ENCODE assay signal across 23 mouse cellular contexts in genomic region chr2:38519934-38520333, GRCm38 (mm10). TPM values are rescaled to one million over a fixed set of nuclear protein-coding genes. Genes with fewer than 3 reads are reported as not detected.
A peak's percentile ranks its signal among the peaks of the same experiment; 100 is the strongest.
DNase-seq lines count a peak whose midpoint lies in the region; ATAC-seq and TF ChIP-seq lines count a peak whose summit lies in the region.
"Had no signal": no experiment of that assay in that cellular context is flagged by ENCODE, and none has a peak within 500 bp of the region (broad histone marks: within the 10 kb centered on the region; RNA-seq: fewer than 3 reads in every experiment).

No protein-coding gene starts in this region.

- H3K27ac ChIP-seq in hindbrain, embryonic 10.5 days, result peak overlapping the region; percentile 59
- no peak overlapping the region for H3K27ac ChIP-seq in hindbrain, embryonic 13.5 days
- H3K27ac ChIP-seq in ES-E14 (ENCODE audit: insufficient read depth, low read depth, low read length, poor library complexity, severe bottlenecking), result no peak overlapping the region
- H3K27ac ChIP-seq in forebrain, embryonic 14.5 days (ENCODE audit: low read depth, low read length), result no peak overlapping the region
- peak overlapping the region; percentile 27; the same call in 1 of the 2 replicates for H3K27ac ChIP-seq in stomach, embryonic 14.5 days (ENCODE audit: low read length)
- H3K27ac ChIP-seq: embryonic facial prominence, embryonic 13.5 days; hindbrain, embryonic 15.5 days; layer of hippocampus, adult 2 months; limb, embryonic 10.5 days; midbrain, embryonic 12.5 days had no signal

- 81% methylated on average over 11 of the region's 11 CpGs for WGBS in hindbrain, embryonic 10.5 days
- 83% methylated on average over 11 of the region's 11 CpGs for WGBS in hindbrain, embryonic 13.5 days
- WGBS in forebrain, embryonic 14.5 days, result 49% methylated on average over 11 of the region's 11 CpGs
- 76% methylated on average over 11 of the region's 11 CpGs for WGBS in stomach, embryonic 14.5 days

- H3K4me2 ChIP-seq in hindbrain, embryonic 13.5 days, result no peak overlapping the region
- no peak overlapping the region for H3K4me2 ChIP-seq in forebrain, embryonic 14.5 days (ENCODE audit: low read length)
- no peak overlapping the region for H3K4me2 ChIP-seq in stomach, embryonic 14.5 days (replicated peaks; ENCODE audit: low read depth, low read length)
- H3K4me2 ChIP-seq: embryonic facial prominence, embryonic 13.5 days; heart, embryonic 11.5 days; hindbrain, embryonic 15.5 days; lung, embryonic 14.5 days; midbrain, embryonic 12.5 days had no signal

- no peak overlapping the region for H3K4me3 ChIP-seq in hindbrain, embryonic 10.5 days
- H3K4me3 ChIP-seq in hindbrain, embryonic 13.5 days, result no peak overlapping the region
- 0 out of 4 replicates have a peak overlapping the region, but pooled peaks of 1 of the 2 experiments have one; percentile 9 for H3K4me3 ChIP-seq in ES-E14 (ENCODE audit: insufficient read depth in 1 of 2, low read depth in 1 of 2, low read length in 2 of 2, poor library complexity in 1 of 2, severe bottlenecking in 1 of 2)
- no peak overlapping the region for H3K4me3 ChIP-seq in forebrain, embryonic 14.5 days (ENCODE audit: low read depth, low read length)
- H3K4me3 ChIP-seq in stomach, embryonic 14.5 days (ENCODE audit: low read depth, low read length), result no peak overlapping the region
- H3K4me3 ChIP-seq: embryonic facial prominence, embryonic 13.5 days; hindbrain, embryonic 15.5 days; layer of hippocampus, adult 2 months; limb, embryonic 10.5 days; midbrain, embryonic 12.5 days had no signal

- H3K4me1 ChIP-seq in hindbrain, embryonic 10.5 days (replicated peaks), result peaks cover 59% of the 10 kb centered on the region
- peaks cover 53% of the 10 kb centered on the region for H3K4me1 ChIP-seq in hindbrain, embryonic 13.5 days (replicated peaks)
- H3K4me1 ChIP-seq in ES-E14 (ENCODE audit: control insufficient read depth in 2 of 2, insufficient read depth in 2 of 2, low read length in 2 of 2, poor library complexity in 1 of 2), result peaks cover 2 to 16% of the 10 kb centered on the region in 2 experiments; a peak in 3 of 4 replicates
- H3K4me1 ChIP-seq in forebrain, embryonic 14.5 days (ENCODE audit: control insufficient read depth, insufficient read depth, low read length), result peaks cover 16% of the 10 kb centered on the region
- peaks cover 66% of the 10 kb centered on the region for H3K4me1 ChIP-seq in stomach, embryonic 14.5 days (ENCODE audit: control insufficient read depth, insufficient read depth, low read length)

- H3K9me3 ChIP-seq in hindbrain, embryonic 10.5 days, result no peaks in the 10 kb centered on the region
- no peaks in the 10 kb centered on the region for H3K9me3 ChIP-seq in hindbrain, embryonic 13.5 days
- no peaks in the 10 kb centered on the region for H3K9me3 ChIP-seq in ES-E14 (ENCODE audit: control insufficient read depth, insufficient read depth, low read depth, low read length)
- 0 out of 2 replicates have a peak, but pooled peaks cover 2% of the 10 kb centered on the region for H3K9me3 ChIP-seq in forebrain, embryonic 14.5 days (replicated peaks; ENCODE audit: control insufficient read depth, low read length)
- H3K9me3 ChIP-seq in stomach, embryonic 14.5 days (ENCODE audit: control insufficient read depth, low read depth, low read length), result no peaks in the 10 kb centered on the region
- H3K9me3 ChIP-seq: embryonic facial prominence, embryonic 13.5 days; hindbrain, embryonic 15.5 days; limb, embryonic 10.5 days; midbrain, embryonic 12.5 days had no signal

- in situ Hi-C loops in ES-E14 (cut with MboI; ENCODE audit: low sequenced_read_pairs in 2 of 2, unreplicated experiment in 2 of 2), result no loop called here

- no peak overlapping the region for H3K9ac ChIP-seq in hindbrain, embryonic 13.5 days
- H3K9ac ChIP-seq in ES-E14 (ENCODE audit: insufficient read depth, low read depth, low read length, poor library complexity, severe bottlenecking), result peak overlapping the region; percentile 23; the same call in 1 of the 2 replicates
- H3K9ac ChIP-seq in forebrain, embryonic 14.5 days (ENCODE audit: low read length), result 0 out of 2 replicates have a peak overlapping the region, but pooled peaks have one; percentile 6
- H3K9ac ChIP-seq in stomach, embryonic 14.5 days (replicated peaks; ENCODE audit: low read depth, low read length), result no peak overlapping the region
- H3K9ac ChIP-seq: embryonic facial prominence, embryonic 13.5 days; hindbrain, embryonic 15.5 days; lung, embryonic 14.5 days; midbrain, embryonic 12.5 days had no signal

- intact Hi-C loops in left cerebral cortex, postnatal 10 days (cut with DNase I), result no loop called here

- H3K36me3 ChIP-seq in hindbrain, embryonic 10.5 days, result peaks cover 5% of the 10 kb centered on the region
- H3K36me3 ChIP-seq in hindbrain, embryonic 13.5 days, result no peaks in the 10 kb centered on the region
- H3K36me3 ChIP-seq in ES-E14 (ENCODE audit: control insufficient read depth, insufficient read depth, low read length, poor library complexity, severe bottlenecking), result no peaks in the 10 kb centered on the region; the same call in 1 of the 2 replicates
- no peaks in the 10 kb centered on the region for H3K36me3 ChIP-seq in forebrain, embryonic 14.5 days (ENCODE audit: control insufficient read depth, insufficient read depth, low read length)
- no peaks in the 10 kb centered on the region; the same call in 1 of the 2 replicates for H3K36me3 ChIP-seq in stomach, embryonic 14.5 days (ENCODE audit: control insufficient read depth, insufficient read depth, low read length)
- H3K36me3 ChIP-seq: hindbrain, embryonic 15.5 days had no signal

- DNase-seq in hindbrain, embryonic 10.5 days (ENCODE audit: low spot score), result no peak
- DNase-seq in ES-E14 (ENCODE audit: low read depth, low spot score), result no peak
- DNase-seq in forebrain, embryonic 14.5 days (ENCODE audit: low spot score), result no peak
- DNase-seq in layer of hippocampus, postnatal 36 days, result no peak
- DNase-seq in left cerebral cortex, postnatal 10 days (ENCODE audit: extremely low spot score in 1 of 2, low spot score in 2 of 2), result no peak
- DNase-seq: adrenal gland, adult 8-10 months; cerebellum, adult 9-11 months; heart, postnatal 10 days; kidney, adult 11 months; kidney, postnatal 10 days; lung, embryonic 14.5 days; lung, postnatal 4 days; right cerebral cortex, postnatal 14 days; thymus, postnatal 36 days had no signal

- no peaks in the 10 kb centered on the region for H3K27me3 ChIP-seq in hindbrain, embryonic 10.5 days (ENCODE audit: insufficient read depth, poor library complexity, severe bottlenecking)
- no peaks in the 10 kb centered on the region for H3K27me3 ChIP-seq in hindbrain, embryonic 13.5 days
- H3K27me3 ChIP-seq in forebrain, embryonic 14.5 days (replicated peaks; ENCODE audit: control insufficient read depth, insufficient read depth, low read length), result no peaks in the 10 kb centered on the region
- no peaks in the 10 kb centered on the region for H3K27me3 ChIP-seq in stomach, embryonic 14.5 days (ENCODE audit: control insufficient read depth, insufficient read depth, low read length)
- H3K27me3 ChIP-seq: embryonic facial prominence, embryonic 13.5 days; hindbrain, embryonic 15.5 days; midbrain, embryonic 12.5 days; Patski had no signal

- no peak for ATAC-seq in hindbrain, embryonic 13.5 days (ENCODE audit: low FRiP score)
- no peak for ATAC-seq in forebrain, embryonic 14.5 days
- ATAC-seq in stomach, embryonic 14.5 days (ENCODE audit: insufficient number of reproducible peaks, insufficient read depth, low FRiP score, low read depth), result no peak
- ATAC-seq: Patski had no signal

TF ChIP-seq in ES-E14, 5 proteins besides CTCF, POLR2A, EP300 and RAD21:
- no peak for TF ChIP-seq HCFC1 (IDR thresholded peaks at IDR 0.05; ENCODE audit: borderline replicate concordance, insufficient read depth, low read length)
- TF ChIP-seq CHD2 (IDR thresholded peaks at IDR 0.05; ENCODE audit: low read depth, low read length), result no peak
- no peak for TF ChIP-seq ZC3H11A (IDR thresholded peaks at IDR 0.05; ENCODE audit: borderline replicate concordance, low read depth, low read length)
- TF ChIP-seq MAFK (IDR thresholded peaks at IDR 0.05; ENCODE audit: insufficient read depth, low read depth, low read length), result no peak
- no peak for TF ChIP-seq ZNF384 (IDR thresholded peaks at IDR 0.05; ENCODE audit: low read depth, low read length)

RNA-seq across cellular contexts. Expression of gene Nek6, which starts 8.5 kb away (rescaled TPM):
- 68.8 and 77.5 TPM in 2 replicates for polyA plus RNA-seq in hindbrain, embryonic 10.5 days (2016; fragmentation: Nextera tagmentation; extraction: Ambion mirVana)
- polyA plus RNA-seq in hindbrain, embryonic 13.5 days (2015; fragmentation: Nextera tagmentation; extraction: Ambion mirVana), result 57.3 and 58.0 TPM in 2 replicates
- 13.4 and 16.9 TPM in 2 replicates for total RNA-seq in ES-E14 (2012; rRNA removed)
- polyA plus RNA-seq in forebrain, embryonic 14.5 days (2014; fragmentation: Nextera tagmentation; extraction: Ambion mirVana), result 95.1 and 96.7 TPM in 2 replicates
- 132 and 136 TPM in 2 replicates for polyA plus RNA-seq in stomach, embryonic 14.5 days (2014; fragmentation: Nextera tagmentation; extraction: Ambion mirVana)
- total RNA-seq in layer of hippocampus, postnatal 36 days (2021), result 10 to 100 TPM; 40.8 to 42.7 TPM
- total RNA-seq in left cerebral cortex, postnatal 10 days (2021), result 10 to 100 TPM; 34.2 to 37.0 TPM

Comparison
In these comparisons a context has a peak if more than half of its experiments do, and no peak if none do; other contexts are left out.
1. H3K27ac ChIP-seq: peak in hindbrain, embryonic 10.5 days (single experiment) and stomach, embryonic 14.5 days (single experiment); none in hindbrain, embryonic 13.5 days (single experiment), ES-E14 (single experiment) and forebrain, embryonic 14.5 days (single experiment).
2. H3K9ac ChIP-seq: peak in ES-E14 (single experiment) and forebrain, embryonic 14.5 days (single experiment); none in hindbrain, embryonic 13.5 days (single experiment) and stomach, embryonic 14.5 days (single experiment).